Mouse (Mus musculus): ENCODE measurements around the gene Pknox2.

- TF ChIP-seq HCFC1 (IDR thresholded peaks at IDR 0.05; ENCODE audit: borderline replicate concordance, insufficient read depth, low read length) (no peak), ZNF384 (IDR thresholded peaks at IDR 0.05; ENCODE audit: low read depth, low read length) (no peak), CHD2 (IDR thresholded peaks at IDR 0.05; ENCODE audit: low read depth, low read length) (no peak)
Observed at GRCm38 (mm10) chr9:37138883-37139282, 8.3 kb downstream of the Pknox2 start.

All from ES-E14 (cell line).